Mouse (Mus musculus) hindbrain, embryonic 16.5 days (tissue): ENCODE results near the gene Ccdc65. TPM values are rescaled to one million over a fixed set of nuclear protein-coding genes. Genes with fewer than 3 reads are reported as not detected.
"Not testable (repeated sequence)": the region's sequence is repeated elsewhere in the genome, so short reads cannot be mapped to it uniquely, and the experiment has no call there.

ENCODE experiments used
- ATAC-seq: fragments of 200-750 bp; cut with Nextera tagmentation; 2 replicates; pipeline ENCODE4 v1.8.0; 2017; ENCODE audit warnings: moderate TSS enrichment, moderate library complexity
- H3K27ac ChIP-seq: fragments of 300-500 bp; sonication (generic); 2 replicates; pipeline ENCODE4 v1.5.1; 2014; ENCODE audit warnings: low read depth, mild to moderate bottlenecking, control low read depth, low read length, moderate library complexity
- H3K27me3 ChIP-seq: fragments of 300-500 bp; sonication (generic); replicated peaks from 2 replicates; pipeline ENCODE4 v1.6.1; 2014; ENCODE audit warnings: low read length; ENCODE audit not compliant: control insufficient read depth, insufficient read depth
- H3K36me3 ChIP-seq: fragments of 300-500 bp; sonication (generic); 2 replicates; pipeline ENCODE4 v1.6.1; 2014; ENCODE audit warnings: mild to moderate bottlenecking, low read length, moderate library complexity, mixed read lengths; ENCODE audit not compliant: control insufficient read depth, insufficient read depth
- H3K4me1 ChIP-seq: fragments of 300-500 bp; sonication (generic); 2 replicates; pipeline ENCODE4 v1.6.1; 2014; ENCODE audit warnings: low read depth, low read length; ENCODE audit not compliant: control insufficient read depth, insufficient read depth
- H3K4me2 ChIP-seq: fragments of 300-500 bp; sonication (generic); 2 replicates; pipeline ENCODE4 v1.6.1; 2014; ENCODE audit warnings: mild to moderate bottlenecking, low read length, control low read depth, moderate library complexity
- H3K4me3 ChIP-seq: fragments of 300-500 bp; sonication (generic); 2 replicates; pipeline ENCODE4 v1.5.1; 2014; ENCODE audit warnings: mild to moderate bottlenecking, low read length, control low read depth, moderate library complexity
- H3K9ac ChIP-seq: fragments of 300-500 bp; sonication (generic); 2 replicates; pipeline ENCODE4 v1.6.1; 2014; ENCODE audit warnings: low read depth, mild to moderate bottlenecking, control low read depth, low read length, moderate library complexity
- H3K9me3 ChIP-seq: fragments of 300-500 bp; sonication (generic); 2 replicates; pipeline ENCODE4 v1.6.1; 2014; ENCODE audit warnings: mild to moderate bottlenecking, low read length, moderate library complexity; ENCODE audit not compliant: control insufficient read depth
- WGBS: fragments of 180-500 bp; shearing (Covaris S2); extraction: QIAGEN DNeasy Blood & Tissue Kit; methylation state at CpG from one replicate; pipeline ENCODE4 v1.1.7; 2014; 5-methylcytosine and 5-hydroxymethylcytosine counted together
- polyA plus RNA-seq: library from polyadenylated mRNA; unstranded; fragments of >200 nt; fragmentation: Nextera tagmentation; extraction: Ambion mirVana; gene quantifications from 2 replicates; pipeline ENCODE4 v1.2.1, GENCODE M21; 2015

The Ccdc65 gene
- polyA plus RNA-seq, 1 experiment from 2014 or later = 9.0 TPM

GRCm38 (mm10) chr15:98743863-98744262 is 35.9 kb downstream of the Ccdc65 start:
- not testable (repeated sequence) for H3K4me2 ChIP-seq, H3K9me3 ChIP-seq, H3K4me1 ChIP-seq, H3K27ac ChIP-seq, H3K4me3 ChIP-seq, H3K27me3 ChIP-seq, H3K9ac ChIP-seq, ATAC-seq
- WGBS = 85% methylated on average over 3 of the region's 3 CpGs
- H3K36me3 ChIP-seq = peaks cover 29% of the 10 kb centered on the region

- H3K36me3 ChIP-seq = peaks cover 6% of the 10 kb centered on the region; the same call in 1 of the 2 replicates
- H3K27ac ChIP-seq = no peak overlapping the region
- H3K4me2 ChIP-seq = no peak overlapping the region
- 89% methylated on average over 10 of the region's 10 CpGs for WGBS
- ATAC-seq = no peak
- no peak overlapping the region for H3K4me3 ChIP-seq
- no peaks in the 10 kb centered on the region for H3K9me3 ChIP-seq
- no peaks in the 10 kb centered on the region for H3K27me3 ChIP-seq
- no peaks in the 10 kb centered on the region for H3K4me1 ChIP-seq
- no peak overlapping the region for H3K9ac ChIP-seq
These were observed 38.4 kb downstream of the Ccdc65 start for GRCm38 (mm10) chr15:98746344-98746965.

GRCm38 (mm10) chr15:98747296-98747695 is 39.3 kb downstream of the Ccdc65 start:
- no peaks in the 10 kb centered on the region for H3K4me1 ChIP-seq
- H3K27ac ChIP-seq = no peak overlapping the region
- 92% methylated on average over 6 of the region's 6 CpGs for WGBS
- no peak for ATAC-seq
- H3K9ac ChIP-seq = no peak overlapping the region
- no peak overlapping the region for H3K4me2 ChIP-seq
- peaks cover 3% of the 10 kb centered on the region; the same call in 1 of the 2 replicates for H3K36me3 ChIP-seq
- H3K4me3 ChIP-seq = no peak overlapping the region
- H3K27me3 ChIP-seq = no peaks in the 10 kb centered on the region
- H3K9me3 ChIP-seq = no peaks in the 10 kb centered on the region

GRCm38 (mm10) chr15:98749093-98749492 is 41.1 kb downstream of the Ccdc65 start:
- Histone ChIP-seq H3K4me3 (no peak overlapping the region), H3K27me3 (no peaks in the 10 kb centered on the region), H3K27ac (no peak overlapping the region), H3K36me3 (no peaks in the 10 kb centered on the region), H3K9me3 (no peaks in the 10 kb centered on the region), H3K4me2 (no peak overlapping the region), H3K4me1 (no peaks in the 10 kb centered on the region), H3K9ac (no peak overlapping the region)
- ATAC-seq = no peak
- 97% methylated on average over 2 of the region's 2 CpGs for WGBS

GRCm38 (mm10) chr15:98753021-98753423 is 45.0 kb downstream of the Ccdc65 start:
- Histone ChIP-seq H3K36me3 (peaks cover 4% of the 10 kb centered on the region; the same call in 1 of the 2 replicates), H3K4me2 (no peak overlapping the region), H3K27me3 (no peaks in the 10 kb centered on the region), H3K27ac (no peak overlapping the region), H3K9ac (no peak overlapping the region), H3K4me3 (no peak overlapping the region), H3K9me3 (no peaks in the 10 kb centered on the region), H3K4me1 (no peaks in the 10 kb centered on the region)
- ATAC-seq = no peak; the same call in 1 of the 2 replicates
- 68% methylated on average over 8 of the region's 8 CpGs for WGBS

- no peaks in the 10 kb centered on the region for H3K27me3 ChIP-seq
- no peaks in the 10 kb centered on the region for H3K4me1 ChIP-seq
- no peak overlapping the region for H3K27ac ChIP-seq
- no peaks in the 10 kb centered on the region for H3K9me3 ChIP-seq
- H3K36me3 ChIP-seq = peaks cover 5% of the 10 kb centered on the region; the same call in 1 of the 2 replicates
- H3K9ac ChIP-seq = no peak overlapping the region
- no peak overlapping the region for H3K4me3 ChIP-seq
- WGBS = 96% methylated on average over 2 of the region's 2 CpGs
- no peak overlapping the region for H3K4me2 ChIP-seq
- no peak for ATAC-seq
These were observed 46.1 kb downstream of the Ccdc65 start for GRCm38 (mm10) chr15:98754125-98754524.

GRCm38 (mm10) chr15:98762201-98762621 is 54.2 kb downstream of the Ccdc65 start:
- WGBS = 0% methylated on average over 23 of the region's 24 CpGs
- Histone ChIP-seq H3K9me3 (no peaks in the 10 kb centered on the region), H3K36me3 (peaks cover 5% of the 10 kb centered on the region; the same call in 1 of the 2 replicates)

GRCm38 (mm10) chr15:98762670-98763529 is 54.9 kb downstream of the Ccdc65 start, which contains the start of gene Arf3:
Arf3 (minus strand) TSS chr15:98763214.
- no peaks in the 10 kb centered on the region; the same call in 1 of the 2 replicates for H3K27me3 ChIP-seq
- H3K9me3 ChIP-seq = no peaks in the 10 kb centered on the region
- H3K4me3 ChIP-seq = peak within 1 kb of the TSS; percentile 87
- peak within 1 kb of the TSS; percentile 92 for H3K27ac ChIP-seq
- peak; percentile 98 for ATAC-seq
- 0 out of 2 replicates have a peak, but pooled peaks cover 3% of the 10 kb centered on the region for H3K36me3 ChIP-seq
- peaks cover 20% of the 10 kb centered on the region for H3K4me1 ChIP-seq
- H3K4me2 ChIP-seq = peak within 1 kb of the TSS; percentile 59
- under 1% methylated on average over 65 of the region's 76 CpGs for WGBS
- peak within 1 kb of the TSS; percentile 96 for H3K9ac ChIP-seq

More at GRCm38 (mm10) chr15:98762201-98762621, 54.2 kb downstream of the Ccdc65 start:
- no peaks in the 10 kb centered on the region; the same call in 1 of the 2 replicates for H3K27me3 ChIP-seq
- ATAC-seq = peak; percentile 69
- H3K4me2 ChIP-seq = peak overlapping the region; percentile 59
- H3K27ac ChIP-seq = peak overlapping the region; percentile 92
- H3K4me1 ChIP-seq = peaks cover 20% of the 10 kb centered on the region
- H3K4me3 ChIP-seq = peak overlapping the region; percentile 87
- H3K9ac ChIP-seq = peak overlapping the region; percentile 96

- peaks cover 10% of the 10 kb centered on the region for H3K27me3 ChIP-seq
- no peak overlapping the region for H3K27ac ChIP-seq
- no peak overlapping the region for H3K4me3 ChIP-seq
- no peaks in the 10 kb centered on the region for H3K36me3 ChIP-seq
- H3K9ac ChIP-seq = no peak overlapping the region
- peaks cover 15% of the 10 kb centered on the region for H3K4me1 ChIP-seq
- H3K4me2 ChIP-seq = no peak overlapping the region
- 65% methylated on average over 4 of the region's 4 CpGs for WGBS
- no peaks in the 10 kb centered on the region for H3K9me3 ChIP-seq
- ATAC-seq = no peak
These were observed 57.9 kb downstream of the Ccdc65 start for GRCm38 (mm10) chr15:98765929-98766328.
